Mouse (Mus musculus): Measurements from ENCODE around the gene Rpl36-ps4. TPM values are rescaled to one million over a fixed set of nuclear protein-coding genes. Genes with fewer than 3 reads are reported as not detected.

Gene Rpl36-ps4
- polyA plus RNA-seq, 1 experiment, result not detected

DNA sequence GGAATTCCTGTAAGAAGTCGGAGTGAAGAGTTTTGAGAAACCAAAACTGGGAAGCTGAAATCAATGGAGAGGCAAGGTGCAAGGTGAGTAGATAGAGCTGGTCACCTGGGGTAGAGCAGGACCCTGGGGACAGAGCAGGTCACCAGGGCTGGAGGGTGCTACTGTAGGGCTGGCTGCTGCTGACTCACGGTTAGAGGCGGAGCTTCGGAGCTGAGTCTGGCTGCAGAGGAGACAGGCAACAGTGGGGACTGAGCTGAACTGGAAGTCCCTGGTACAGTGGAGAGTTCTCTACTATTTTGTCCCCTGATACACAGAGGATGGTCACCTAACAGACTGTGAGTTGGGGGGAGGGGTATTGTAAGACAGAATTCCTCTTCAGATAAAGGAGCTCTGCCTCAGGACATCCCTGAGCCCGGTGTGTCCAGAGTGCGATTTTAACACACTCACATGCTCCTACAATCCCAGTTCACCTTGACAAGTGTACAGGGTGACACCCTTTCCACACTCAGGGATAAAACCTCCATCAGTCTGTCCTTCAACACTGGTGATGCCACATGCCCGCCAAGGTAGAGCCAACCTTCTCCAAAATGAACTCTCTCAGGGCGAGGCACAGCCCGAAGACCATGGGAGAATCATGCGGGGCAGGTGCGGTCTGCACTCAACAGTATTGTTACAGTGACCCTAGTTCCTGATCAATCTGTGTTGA lies 44.3 kb upstream of the Rpl36-ps4 start:
- Histone ChIP-seq H3K27ac (ENCODE audit: insufficient read depth, low read length) (no peak overlapping the region), H3K4me1 (ENCODE audit: control insufficient read depth, insufficient read depth, low read length) (peaks cover 5% of the 10 kb centered on the region)

DNA sequence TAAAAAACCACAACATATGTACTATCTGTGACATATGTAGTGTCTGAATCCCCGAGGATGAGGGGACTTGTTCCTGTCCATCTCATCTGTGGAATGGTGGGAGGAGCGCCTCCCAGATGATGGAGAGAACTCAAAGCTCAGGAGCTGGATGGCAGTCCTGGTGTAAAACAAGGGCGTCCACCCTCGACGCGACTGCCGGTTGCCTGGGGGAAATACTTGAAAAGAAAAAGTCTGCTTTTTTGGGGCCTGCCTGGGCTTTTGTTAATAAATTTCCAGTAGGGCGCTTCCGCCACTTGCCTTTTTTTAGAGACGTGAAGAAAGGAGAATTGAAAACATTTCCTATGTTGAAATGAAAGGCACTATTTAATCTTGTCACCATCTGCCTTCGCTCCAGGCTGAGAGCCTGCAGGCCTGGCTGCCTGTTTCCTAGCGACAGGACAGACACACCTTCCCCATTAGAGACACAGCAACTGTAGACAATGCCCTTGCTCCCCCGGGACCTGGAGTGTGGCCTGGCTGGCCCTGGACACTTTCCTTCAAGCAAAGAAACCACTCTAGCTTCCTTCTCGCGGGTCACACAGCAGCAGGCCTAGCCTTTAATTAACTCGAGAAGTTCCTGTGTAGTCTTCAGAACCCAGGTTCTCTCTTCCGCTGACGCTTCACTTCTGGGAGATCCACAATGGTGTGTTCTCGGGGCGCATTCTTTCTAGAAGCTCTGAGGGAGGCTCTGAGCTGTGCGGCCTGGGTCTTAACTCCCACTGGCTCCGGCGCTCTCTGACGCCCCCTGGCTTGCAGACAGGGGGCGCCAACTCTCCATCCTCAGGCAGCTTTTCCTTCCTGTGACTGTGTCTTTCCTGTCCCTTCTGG lies 43.3 kb upstream of the Rpl36-ps4 start:
- H3K9ac ChIP-seq (ENCODE audit: low read depth, poor library complexity, severe bottlenecking), result 0 out of 2 replicates have a peak overlapping the region, but pooled peaks have one; percentile 6
- no peaks in the 10 kb centered on the region for H3K36me3 ChIP-seq (ENCODE audit: control insufficient read depth, insufficient read depth, low read length, poor library complexity, severe bottlenecking)
- peaks cover 5% of the 10 kb centered on the region for H3K4me1 ChIP-seq (ENCODE audit: control insufficient read depth, insufficient read depth, low read length)
- TF ChIP-seq POLR2A (IDR thresholded peaks at IDR 0.05; ENCODE audit: insufficient read depth, low read length) (no peak), EP300 (IDR thresholded peaks at IDR 0.05; ENCODE audit: insufficient read depth, low read depth, low read length) (peak; percentile 63; the same call in 1 of the 2 replicates), CTCF (IDR thresholded peaks at IDR 0.05; ENCODE audit: low read depth, low read length) (peak; percentile 72)
- no peaks in the 10 kb centered on the region for H3K27me3 ChIP-seq (ENCODE audit: control insufficient read depth, insufficient read depth, low read length, poor library complexity, severe bottlenecking)
- H3K27ac ChIP-seq (ENCODE audit: insufficient read depth, low read length), result peak overlapping the region; percentile 60
- no peaks in the 10 kb centered on the region for H3K9me3 ChIP-seq (replicated peaks; ENCODE audit: control insufficient read depth, insufficient read depth, low read length, poor library complexity, severe bottlenecking)
- H3K4me3 ChIP-seq (ENCODE audit: low read depth, low read length), result peak overlapping the region; percentile 2; the same call in 1 of the 2 replicates

More for the DNA sequence above, 44.3 kb upstream of the Rpl36-ps4 start:
- Histone ChIP-seq H3K9ac (ENCODE audit: low read depth, poor library complexity, severe bottlenecking) (no peak overlapping the region), H3K36me3 (ENCODE audit: control insufficient read depth, insufficient read depth, low read length, poor library complexity, severe bottlenecking) (no peaks in the 10 kb centered on the region), H3K9me3 (replicated peaks; ENCODE audit: control insufficient read depth, insufficient read depth, low read length, poor library complexity, severe bottlenecking) (no peaks in the 10 kb centered on the region), H3K27me3 (ENCODE audit: control insufficient read depth, insufficient read depth, low read length, poor library complexity, severe bottlenecking) (no peaks in the 10 kb centered on the region), H3K4me3 (ENCODE audit: low read depth, low read length) (no peak overlapping the region)
- TF ChIP-seq CTCF (IDR thresholded peaks at IDR 0.05; ENCODE audit: low read depth, low read length), result no peak
- peak; percentile 45; the same call in 1 of the 2 replicates for TF ChIP-seq EP300 (IDR thresholded peaks at IDR 0.05; ENCODE audit: insufficient read depth, low read depth, low read length)

DNA sequence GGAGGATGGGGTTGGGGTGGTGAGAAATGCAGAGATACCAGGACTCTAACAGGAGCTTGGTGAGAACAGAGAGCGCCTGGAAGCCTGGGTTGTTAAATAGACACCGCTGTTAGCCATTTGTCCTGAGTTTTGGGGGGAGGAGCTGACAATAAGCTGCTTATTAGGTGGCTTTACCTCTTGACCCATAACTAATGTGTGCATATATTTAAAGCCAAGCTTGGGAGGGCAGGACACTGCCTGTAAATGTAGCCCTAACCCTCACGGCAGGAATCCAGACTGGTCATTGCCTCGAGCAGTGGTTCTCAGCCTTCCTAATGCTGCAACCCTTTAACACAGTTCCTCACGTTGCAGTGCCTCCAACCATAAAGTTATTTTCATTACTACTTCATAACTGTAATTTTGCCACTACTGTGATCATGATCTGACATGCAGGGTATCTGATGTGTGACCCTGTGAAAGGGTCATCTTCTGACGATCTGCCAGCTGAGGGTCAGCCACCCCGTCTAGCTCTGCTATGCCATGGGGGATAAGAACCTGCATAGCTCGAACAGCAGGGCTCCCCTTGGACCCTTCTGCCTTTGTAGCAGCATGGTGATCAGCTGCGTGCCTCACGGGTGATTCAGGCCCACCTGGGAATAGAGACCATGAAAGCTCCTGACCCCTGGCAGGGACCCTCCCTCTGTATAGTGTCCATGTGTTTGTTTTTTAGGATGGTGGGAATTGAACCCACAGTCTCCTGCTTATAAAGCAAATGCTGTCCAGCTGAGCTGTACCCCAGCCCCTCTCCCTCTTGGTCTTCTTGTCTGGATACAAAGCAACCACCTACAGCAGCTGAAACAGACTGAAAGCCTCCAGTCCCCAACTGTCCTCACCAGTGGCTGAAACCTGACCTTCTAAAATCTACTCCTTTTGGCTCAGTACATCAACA lies 42.0 kb upstream of the Rpl36-ps4 start:
- H3K9ac ChIP-seq (ENCODE audit: low read depth, poor library complexity, severe bottlenecking), result no peak overlapping the region
- peaks cover 5% of the 10 kb centered on the region for H3K4me1 ChIP-seq (ENCODE audit: control insufficient read depth, insufficient read depth, low read length)
- H3K9me3 ChIP-seq (replicated peaks; ENCODE audit: control insufficient read depth, insufficient read depth, low read length, poor library complexity, severe bottlenecking), result no peaks in the 10 kb centered on the region
- H3K27ac ChIP-seq (ENCODE audit: insufficient read depth, low read length), result no peak overlapping the region
- TF ChIP-seq EP300 (IDR thresholded peaks at IDR 0.05; ENCODE audit: insufficient read depth, low read depth, low read length), result no peak
- TF ChIP-seq CTCF (IDR thresholded peaks at IDR 0.05; ENCODE audit: low read depth, low read length), result no peak
- TF ChIP-seq POLR2A (IDR thresholded peaks at IDR 0.05; ENCODE audit: insufficient read depth, low read length), result no peak
- H3K4me3 ChIP-seq (ENCODE audit: low read depth, low read length), result no peak overlapping the region
- no peaks in the 10 kb centered on the region for H3K36me3 ChIP-seq (ENCODE audit: control insufficient read depth, insufficient read depth, low read length, poor library complexity, severe bottlenecking)
- no peaks in the 10 kb centered on the region for H3K27me3 ChIP-seq (ENCODE audit: control insufficient read depth, insufficient read depth, low read length, poor library complexity, severe bottlenecking)

DNA sequence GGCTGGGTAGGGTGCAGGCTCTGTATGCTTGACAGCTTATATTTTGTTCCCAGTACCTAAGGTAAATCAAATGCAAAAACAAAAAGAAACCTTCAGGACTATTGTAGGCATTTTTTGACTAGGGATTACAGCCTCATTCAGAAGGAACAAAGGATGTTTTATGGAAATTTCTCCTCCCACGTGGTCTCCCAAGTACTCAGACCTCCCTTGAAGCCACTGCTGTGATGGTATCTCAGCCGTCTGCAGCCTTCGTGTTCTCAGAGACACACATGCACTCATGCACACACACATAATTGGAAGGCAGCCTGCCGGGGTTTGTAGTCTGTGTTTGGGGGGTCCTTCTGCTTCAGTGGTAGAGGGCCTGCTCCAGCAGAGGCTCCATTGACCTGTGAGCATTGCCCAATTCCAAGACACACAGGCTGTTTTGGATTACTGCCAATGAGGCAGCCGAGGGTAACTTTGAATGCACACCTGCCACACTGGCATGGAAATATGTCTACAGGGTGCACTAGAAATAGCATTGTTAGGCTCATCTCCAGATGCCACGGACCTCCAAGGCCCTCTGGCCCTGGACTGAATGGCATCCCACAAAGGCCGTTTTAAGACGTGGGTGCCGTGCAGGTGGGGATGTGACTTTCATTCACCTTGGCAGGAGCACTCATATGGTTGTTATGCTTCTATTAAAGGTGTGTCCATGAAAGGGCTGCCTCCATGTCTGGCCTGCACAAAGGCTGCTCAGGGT lies 41.1 kb upstream of the Rpl36-ps4 start:
- Histone ChIP-seq H3K4me1 (ENCODE audit: control insufficient read depth, insufficient read depth, low read length) (peaks cover 5% of the 10 kb centered on the region), H3K9me3 (replicated peaks; ENCODE audit: control insufficient read depth, insufficient read depth, low read length, poor library complexity, severe bottlenecking) (no peaks in the 10 kb centered on the region), H3K27ac (ENCODE audit: insufficient read depth, low read length) (no peak overlapping the region), H3K9ac (ENCODE audit: low read depth, poor library complexity, severe bottlenecking) (no peak overlapping the region), H3K4me3 (ENCODE audit: low read depth, low read length) (no peak overlapping the region), H3K36me3 (ENCODE audit: control insufficient read depth, insufficient read depth, low read length, poor library complexity, severe bottlenecking) (no peaks in the 10 kb centered on the region), H3K27me3 (ENCODE audit: control insufficient read depth, insufficient read depth, low read length, poor library complexity, severe bottlenecking) (no peaks in the 10 kb centered on the region)
- TF ChIP-seq EP300 (IDR thresholded peaks at IDR 0.05; ENCODE audit: insufficient read depth, low read depth, low read length) (no peak), POLR2A (IDR thresholded peaks at IDR 0.05; ENCODE audit: insufficient read depth, low read length) (no peak)

DNA sequence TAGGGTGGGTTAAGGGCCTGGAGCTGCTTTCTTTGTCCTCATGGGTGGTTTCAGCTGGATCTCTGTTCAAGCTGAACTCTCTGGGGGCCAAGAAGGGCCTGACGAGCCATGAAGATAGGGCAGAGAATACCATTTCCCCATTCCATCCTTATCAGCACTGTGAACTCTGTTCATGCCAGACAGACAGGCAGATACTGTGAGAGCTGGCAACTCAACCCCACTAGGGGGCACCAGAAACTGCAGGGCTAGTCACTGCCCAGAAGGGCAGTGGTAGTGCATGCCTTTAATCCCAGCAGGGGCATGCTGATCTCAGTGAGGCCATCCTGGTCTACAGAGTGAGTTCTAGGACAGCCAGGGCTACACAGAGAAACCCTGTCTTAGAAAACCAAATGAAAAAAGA lies 38.2 kb upstream of the Rpl36-ps4 start:
- Histone ChIP-seq H3K27me3 (ENCODE audit: control insufficient read depth, insufficient read depth, low read length, poor library complexity, severe bottlenecking) (no peaks in the 10 kb centered on the region), H3K9ac (ENCODE audit: low read depth, poor library complexity, severe bottlenecking) (no peak overlapping the region), H3K9me3 (replicated peaks; ENCODE audit: control insufficient read depth, insufficient read depth, low read length, poor library complexity, severe bottlenecking) (no peaks in the 10 kb centered on the region), H3K4me1 (ENCODE audit: control insufficient read depth, insufficient read depth, low read length) (peaks cover 2% of the 10 kb centered on the region), H3K36me3 (ENCODE audit: control insufficient read depth, insufficient read depth, low read length, poor library complexity, severe bottlenecking) (no peaks in the 10 kb centered on the region), H3K27ac (ENCODE audit: insufficient read depth, low read length) (no peak overlapping the region), H3K4me3 (ENCODE audit: low read depth, low read length) (no peak overlapping the region)
- TF ChIP-seq EP300 (IDR thresholded peaks at IDR 0.05; ENCODE audit: insufficient read depth, low read depth, low read length), result no peak
- no peak for TF ChIP-seq POLR2A (IDR thresholded peaks at IDR 0.05; ENCODE audit: insufficient read depth, low read length)
- peak; percentile 90 for TF ChIP-seq CTCF (IDR thresholded peaks at IDR 0.05; ENCODE audit: low read depth, low read length)

All from ES-Bruce4 (cell line).